Mouse (Mus musculus) brain, embryonic 18.5 days (tissue): ENCODE measurements at regions not wholly inside any gene's neighbourhood (a gene's known extent, or its start where the extent isn't known, plus 50 kb on each side); places are given as distances from the start of the nearest gene placed in this dataset.
"Not testable (repeated sequence)": the region's sequence is repeated elsewhere in the genome, so short reads cannot be mapped to it uniquely, and the experiment has no call there.

Source experiments
- DNase-seq: peaks from one replicate; pipeline ENCODE4 v3.0.0-alpha.2; 2012; ENCODE audit warnings: low read depth, low spot score

- DNase-seq, result peak; percentile 22
Measured at GRCm38 (mm10) chrX:166809165-166809564, 223.6 kb upstream of the Egfl6 start.

GRCm38 (mm10) chrX:166808207-166808606 is 222.7 kb upstream of the Egfl6 start:
- DNase-seq, result no peak

GRCm38 (mm10) chrX:166805957-166806356 is 220.4 kb upstream of the Egfl6 start:
- DNase-seq, result peak; percentile 10

GRCm38 (mm10) chrX:166805480-166805879 is 220.0 kb upstream of the Egfl6 start:
- DNase-seq, result no peak

- DNase-seq, result peak; percentile 26
Measured at GRCm38 (mm10) chrX:166803246-166803645, 217.7 kb upstream of the Egfl6 start.

- DNase-seq, result no peak
Measured at GRCm38 (mm10) chrX:166801017-166801416, 215.5 kb upstream of the Egfl6 start.

- DNase-seq, result no peak
Measured at GRCm38 (mm10) chrX:166795651-166796050, 210.1 kb upstream of the Egfl6 start.

- DNase-seq, result no peak
Measured at GRCm38 (mm10) chrX:166789031-166789430, 203.5 kb upstream of the Egfl6 start.

GRCm38 (mm10) chrX:166787137-166787536 is 201.6 kb upstream of the Egfl6 start:
- DNase-seq, result not testable (repeated sequence)

GRCm38 (mm10) chrX:166785615-166786014 is 200.1 kb upstream of the Egfl6 start:
- no peak for DNase-seq

GRCm38 (mm10) chrX:166783377-166783776 is 197.9 kb upstream of the Egfl6 start:
- DNase-seq, result no peak

GRCm38 (mm10) chrX:166779334-166780092 is 194.0 kb upstream of the Egfl6 start:
- DNase-seq, result no peak

- no peak for DNase-seq
Measured at GRCm38 (mm10) chrX:166773408-166773854, 187.9 kb upstream of the Egfl6 start.

GRCm38 (mm10) chrX:166766991-166767390 is 181.5 kb upstream of the Egfl6 start:
- DNase-seq, result no peak

- DNase-seq, result no peak
Measured at GRCm38 (mm10) chrX:166765647-166766046, 180.1 kb upstream of the Egfl6 start.

GRCm38 (mm10) chrX:166762098-166762497 is 176.6 kb upstream of the Egfl6 start:
- no peak for DNase-seq

- no peak for DNase-seq
Measured at GRCm38 (mm10) chrX:166757152-166757551, 171.6 kb upstream of the Egfl6 start.

GRCm38 (mm10) chrX:166754967-166755654 is 169.6 kb upstream of the Egfl6 start:
- DNase-seq, result no peak

- DNase-seq, result peak; percentile 22
Measured at GRCm38 (mm10) chrX:166749055-166749679, 163.6 kb upstream of the Egfl6 start.

GRCm38 (mm10) chrX:166731354-166731753 is 145.8 kb upstream of the Egfl6 start:
- DNase-seq, result no peak

- no peak for DNase-seq
Measured at GRCm38 (mm10) chrX:166728622-166728928, 143.1 kb upstream of the Egfl6 start.

- no peak for DNase-seq
Measured at GRCm38 (mm10) chrX:166727823-166728621, 142.5 kb upstream of the Egfl6 start.
